Mouse (Mus musculus): ENCODE measurements around the gene Erf.
A peak's percentile ranks its signal among the peaks of the same experiment; 100 is the strongest.

The Erf gene

GRCm38 (mm10) chr7:25210482-25210881 lies 40.1 kb downstream of the Erf start:
- DNase-seq (ENCODE audit: low read depth, low spot score): no peak

GRCm38 (mm10) chr7:25209161-25209622 lies 41.4 kb downstream of the Erf start:
- no peak for DNase-seq (ENCODE audit: low read depth, low spot score)

GRCm38 (mm10) chr7:25206094-25206830 lies 44.3 kb downstream of the Erf start:
- DNase-seq (ENCODE audit: low read depth, low spot score): peak; percentile 44

GRCm38 (mm10) chr7:25205355-25206093 lies 45.0 kb downstream of the Erf start:
- peak; percentile 86 for DNase-seq (ENCODE audit: low read depth, low spot score)

- DNase-seq (ENCODE audit: low read depth, low spot score): no peak
These were observed 46.9 kb downstream of the Erf start for GRCm38 (mm10) chr7:25203624-25204023.

- DNase-seq (ENCODE audit: low read depth, low spot score): no peak
These were observed 53.1 kb downstream of the Erf start for GRCm38 (mm10) chr7:25197384-25198018.

- no peak for DNase-seq (ENCODE audit: low read depth, low spot score)
These were observed 54.5 kb downstream of the Erf start for GRCm38 (mm10) chr7:25196107-25196506.

- no peak for DNase-seq (ENCODE audit: low read depth, low spot score)
These were observed 55.4 kb downstream of the Erf start for GRCm38 (mm10) chr7:25195148-25195547.

Measured in A20 (cell line).